Mouse (Mus musculus) layer of hippocampus, postnatal 36 days (tissue): ENCODE measurements around the gene Gm21637. TPM values are rescaled to one million over a fixed set of nuclear protein-coding genes. Genes with fewer than 3 reads are reported as not detected.
"Not testable (repeated sequence)": the region's sequence is repeated elsewhere in the genome, so short reads cannot be mapped to it uniquely, and the experiment has no call there.

ENCODE experiments used
- DNase-seq, 2 experiments: peaks; one replicate each; pipeline ENCODE4 v3.0.0; 2022
- total RNA-seq, 2 experiments: library from RNA; stranded (reverse); gene quantifications; 2 replicates each; pipeline ENCODE4 v1.2.3; 2021

Gm21637 gene
- total RNA-seq = not detected

GRCm38 (mm10) chrX:31961744-31962143 lies at the start of gene Gm21637:
TSS of gene Gm21637 (plus strand) at chrX:31962044.
- not testable (repeated sequence) for DNase-seq

Other genes with a start within 250 kb of the Gm21637 start
- gene Btbd35f25, start 244.9 kb upstream of the Gm21637 start, total RNA-seq = not detected
- not detected for gene Btbd35f22, start 85.8 kb downstream of the Gm21637 start, total RNA-seq